Mouse (Mus musculus) heart, postnatal 0 days (tissue): ENCODE data around the gene Slamf9. TPM values are rescaled to one million over a fixed set of nuclear protein-coding genes. Genes with fewer than 3 reads are reported as not detected.
A peak's percentile ranks its signal among the peaks of the same experiment; 100 is the strongest.

ENCODE experiments used
- ATAC-seq: fragments of 200-750 bp; cut with Nextera tagmentation; 2 replicates; pipeline ENCODE4 v1.8.0; 2017; ENCODE audit warnings: low read depth, moderate number of reproducible peaks, moderate library complexity; ENCODE audit not compliant: insufficient read depth
- DNase-seq: peaks from one replicate; pipeline ENCODE4 v3.0.0-alpha.2; 2016; ENCODE audit warnings: low spot score
- H3K27ac ChIP-seq: fragments of 300-500 bp; sonication (generic); 2 replicates; pipeline ENCODE4 v1.5.1; 2014; ENCODE audit warnings: low read depth, mild to moderate bottlenecking
- H3K27me3 ChIP-seq: fragments of 300-500 bp; sonication (generic); 2 replicates; pipeline ENCODE4 v1.6.1; 2014; ENCODE audit warnings: low read length, mixed read lengths; ENCODE audit not compliant: control insufficient read depth, insufficient read depth
- H3K36me3 ChIP-seq: fragments of 300-500 bp; sonication (generic); replicated peaks from 2 replicates; pipeline ENCODE4 v1.6.1; 2014; ENCODE audit warnings: low read length, mixed read lengths; ENCODE audit not compliant: control insufficient read depth, insufficient read depth
- H3K4me1 ChIP-seq: fragments of 300-500 bp; sonication (generic); 2 replicates; pipeline ENCODE4 v1.6.1; 2014; ENCODE audit warnings: antibody characterized with exemption; ENCODE audit not compliant: control insufficient read depth, insufficient read depth
- H3K4me2 ChIP-seq: fragments of 300-500 bp; sonication (generic); 2 replicates; pipeline ENCODE4 v1.6.1; 2014; ENCODE audit warnings: low read depth, mild to moderate bottlenecking, low read length, moderate library complexity
- H3K4me3 ChIP-seq: fragments of 300-500 bp; sonication (generic); 2 replicates; pipeline ENCODE4 v1.5.1; 2014; ENCODE audit warnings: low read depth, low read length
- H3K9ac ChIP-seq: fragments of 300-500 bp; sonication (generic); replicated peaks from 2 replicates; pipeline ENCODE4 v1.6.1; 2014; ENCODE audit warnings: low read depth, low read length, mixed read lengths
- H3K9me3 ChIP-seq: fragments of 300-500 bp; sonication (generic); replicated peaks from 2 replicates; pipeline ENCODE4 v1.6.1; 2016; ENCODE audit warnings: low read length; ENCODE audit not compliant: control insufficient read depth
- CTCF ChIP-seq: IDR thresholded peaks from 2 replicates; pipeline ENCODE4 v1.5.1; 2016; ENCODE audit warnings: antibody characterized with exemption, control low read depth, low read depth
- EP300 ChIP-seq: IDR thresholded peaks from 2 replicates; pipeline ENCODE4 v1.6.1; 2016; ENCODE audit warnings: antibody characterized with exemption, low read depth
- WGBS: fragments of 180-500 bp; shearing (Covaris S2); extraction: QIAGEN DNeasy Blood & Tissue Kit; methylation state at CpG from one replicate; pipeline ENCODE4 v1.1.7; 2014; 5-methylcytosine and 5-hydroxymethylcytosine counted together
- polyA plus RNA-seq: library from polyadenylated mRNA; unstranded; fragments of >200 nt; fragmentation: Nextera tagmentation; extraction: Ambion mirVana; gene quantifications from 2 replicates; pipeline ENCODE4 v1.2.1, GENCODE M21; 2015
- total RNA-seq: library from RNA; depleted of rRNA; stranded (reverse); fragments of >200 nt; gene quantifications from 2 replicates; pipeline ENCODE4 v1.2.3, GENCODE M21; 2014; ENCODE audit warnings: low replicate concordance

Slamf9 gene
- total and polyA plus RNA-seq, 2 experiments from 2014 or later: 1.9 to 2.0 TPM

GRCm38 (mm10) chr1:172453810-172454209 lies 21.3 kb upstream of the Slamf9 start:
- no peak for TF ChIP-seq CTCF
- TF ChIP-seq EP300: no peak
- H3K27ac ChIP-seq: no peak overlapping the region
- H3K36me3 ChIP-seq: no peaks in the 10 kb centered on the region
- no peak overlapping the region for H3K4me3 ChIP-seq
- peaks cover 5% of the 10 kb centered on the region; the same call in 1 of the 2 replicates for H3K4me1 ChIP-seq
- DNase-seq: no peak
- H3K4me2 ChIP-seq: no peak overlapping the region
- H3K27me3 ChIP-seq: no peaks in the 10 kb centered on the region
- ATAC-seq: no peak
- no peak overlapping the region for H3K9ac ChIP-seq
- no peaks in the 10 kb centered on the region for H3K9me3 ChIP-seq
- 85% methylated on average over 2 of the region's 2 CpGs for WGBS

DNA sequence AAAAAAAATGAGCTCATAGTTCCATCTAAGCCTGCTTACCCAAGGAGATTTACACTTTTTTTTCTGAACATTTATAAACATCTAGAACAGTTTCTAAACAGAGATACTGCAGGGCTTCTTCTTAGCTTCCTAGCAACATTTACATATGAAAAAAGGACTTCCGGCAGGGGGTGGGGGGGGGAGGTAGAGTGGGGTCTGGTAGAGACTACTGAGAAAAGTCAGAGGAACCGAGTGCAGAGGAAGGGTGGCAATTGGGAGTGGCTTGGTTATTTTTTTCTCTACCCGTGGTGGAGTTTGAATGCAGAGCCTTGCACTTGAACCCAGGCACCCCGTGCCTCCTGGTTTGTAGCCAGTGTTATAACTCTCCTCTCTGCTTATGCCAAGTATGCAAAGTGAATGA lies 19.7 kb upstream of the Slamf9 start:
- 15% methylated on average over 4 of the region's 4 CpGs for WGBS
- ATAC-seq: no peak
- TF ChIP-seq CTCF: no peak
- no peak for TF ChIP-seq EP300
- DNase-seq: no peak
- no peak overlapping the region for H3K4me3 ChIP-seq
- H3K9ac ChIP-seq: no peak overlapping the region
- no peaks in the 10 kb centered on the region for H3K4me1 ChIP-seq
- H3K27ac ChIP-seq: no peak overlapping the region
- no peak overlapping the region for H3K4me2 ChIP-seq
- no peaks in the 10 kb centered on the region for H3K9me3 ChIP-seq
- H3K36me3 ChIP-seq: no peaks in the 10 kb centered on the region
- no peaks in the 10 kb centered on the region for H3K27me3 ChIP-seq

DNA sequence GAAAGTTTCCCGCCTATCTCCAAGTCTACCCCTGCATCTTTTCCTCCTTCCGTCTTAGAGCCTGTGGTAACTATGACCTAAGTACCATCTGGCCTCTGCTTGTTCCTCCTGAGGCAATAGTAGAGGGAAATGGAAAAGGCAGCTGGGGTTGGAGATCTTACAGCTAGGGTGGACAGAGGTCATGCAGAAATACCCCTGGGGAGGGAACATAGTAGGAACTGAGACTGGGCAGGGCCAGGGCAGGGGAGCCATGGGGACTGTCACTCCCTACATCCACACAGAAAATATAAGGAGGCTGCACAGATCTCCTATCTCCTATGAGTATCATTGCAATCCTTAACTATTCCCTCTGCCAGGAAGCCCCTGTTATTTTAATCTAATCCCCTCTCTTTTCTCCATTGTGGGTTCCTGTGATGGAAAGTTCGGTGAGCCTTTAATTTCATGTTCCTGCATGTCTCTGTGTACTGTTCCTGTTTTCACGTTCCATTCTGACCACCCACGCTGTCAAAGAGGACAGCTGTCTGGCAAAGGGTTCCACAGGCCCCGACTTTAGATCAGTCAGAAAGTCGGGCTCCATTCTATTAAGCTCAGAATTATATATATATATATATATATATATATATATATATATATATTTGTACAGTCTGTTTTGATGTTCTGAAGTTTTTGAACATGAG lies 19.0 kb upstream of the Slamf9 start:
- no peak overlapping the region for H3K9ac ChIP-seq
- no peaks in the 10 kb centered on the region for H3K9me3 ChIP-seq
- no peaks in the 10 kb centered on the region for H3K4me1 ChIP-seq
- no peaks in the 10 kb centered on the region for H3K27me3 ChIP-seq
- no peaks in the 10 kb centered on the region for H3K36me3 ChIP-seq
- no peak overlapping the region for H3K4me2 ChIP-seq
- ATAC-seq (peak; percentile 53), DNase-seq (no peak)
- no peak for TF ChIP-seq CTCF
- no peak overlapping the region for H3K27ac ChIP-seq
- 52% methylated on average over 7 of the region's 7 CpGs for WGBS
- no peak overlapping the region for H3K4me3 ChIP-seq

- no peak for ATAC-seq
- Histone ChIP-seq H3K36me3 (no peaks in the 10 kb centered on the region), H3K4me1 (no peaks in the 10 kb centered on the region), H3K4me3 (no peak overlapping the region), H3K4me2 (no peak overlapping the region), H3K9me3 (no peaks in the 10 kb centered on the region), H3K9ac (no peak overlapping the region), H3K27ac (no peak overlapping the region), H3K27me3 (no peaks in the 10 kb centered on the region)
- 93% methylated on average over 3 of the region's 3 CpGs for WGBS
- no peak for DNase-seq
- no peak for TF ChIP-seq CTCF
- TF ChIP-seq EP300: no peak
Observed at GRCm38 (mm10) chr1:172457196-172457595, 18.0 kb upstream of the Slamf9 start.

GRCm38 (mm10) chr1:172458041-172458440 lies 17.1 kb upstream of the Slamf9 start:
- Histone ChIP-seq H3K27me3 (no peaks in the 10 kb centered on the region), H3K36me3 (no peaks in the 10 kb centered on the region), H3K4me3 (no peak overlapping the region), H3K27ac (no peak overlapping the region), H3K4me1 (no peaks in the 10 kb centered on the region), H3K9ac (no peak overlapping the region), H3K9me3 (no peaks in the 10 kb centered on the region), H3K4me2 (no peak overlapping the region)
- ATAC-seq: no peak
- DNase-seq: no peak
- no peak for TF ChIP-seq CTCF
- 76% methylated on average over 3 of the region's 3 CpGs for WGBS

DNA sequence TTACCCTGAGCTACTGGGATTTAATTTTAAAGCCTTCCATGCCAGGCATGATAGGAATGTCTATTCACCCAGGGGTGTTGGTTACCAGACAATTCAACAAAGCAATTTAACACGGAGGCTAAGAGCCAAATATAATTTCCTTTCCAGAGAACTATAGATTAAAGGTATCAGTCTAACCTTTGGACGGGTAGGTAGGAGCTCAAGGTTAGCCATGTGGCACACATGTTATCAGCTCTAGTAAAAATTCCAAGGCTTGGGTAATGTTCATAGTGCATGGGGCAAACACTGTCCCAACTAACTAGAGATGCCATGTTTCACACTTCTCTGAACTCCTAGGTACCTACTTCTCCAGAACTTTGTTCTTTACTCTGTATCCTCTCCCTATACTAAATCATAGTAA lies 13.6 kb upstream of the Slamf9 start:
- DNase-seq (no peak), ATAC-seq (no peak)
- Histone ChIP-seq H3K9me3 (no peaks in the 10 kb centered on the region), H3K27ac (no peak overlapping the region), H3K4me2 (no peak overlapping the region), H3K9ac (no peak overlapping the region), H3K36me3 (no peaks in the 10 kb centered on the region), H3K4me3 (no peak overlapping the region), H3K27me3 (no peaks in the 10 kb centered on the region), H3K4me1 (no peaks in the 10 kb centered on the region)
- 20% methylated on average over 2 of the region's 2 CpGs for WGBS
- no peak for TF ChIP-seq EP300
- no peak for TF ChIP-seq CTCF
